In genomic region chr12:79841248-79841647, GRCm38 (mm10) we compare ENCODE assay signal across 10 mouse cellular contexts.
DNase-seq lines count a peak whose midpoint lies in the region; ATAC-seq and TF ChIP-seq lines count a peak whose summit lies in the region.
"Had no signal": no experiment of that assay in that cellular context is flagged by ENCODE, and none has a peak within 500 bp of the region (broad histone marks: within the 10 kb centered on the region; RNA-seq: fewer than 3 reads in every experiment).

No protein-coding gene starts in this region.

- peak; percentile 46; the same call in 1 of the 2 replicates for TF ChIP-seq POLR2A in CH12.LX (IDR thresholded peaks at IDR 0.05; ENCODE audit: low read depth, low read length)

- no peaks in the 10 kb centered on the region for H3K79me2 ChIP-seq in CH12.LX (replicated peaks; ENCODE audit: control insufficient read depth, extremely low read depth, insufficient read depth, poor library complexity, severe bottlenecking)

- WGBS in intestine, embryonic 14.5 days: 80% methylated on average over 3 of the region's 3 CpGs
- 86% methylated on average over 3 of the region's 3 CpGs for WGBS in intestine, postnatal 0 days
- whole genome bisulfite sequencing in embryonic facial prominence, embryonic 12.5 days: 74% methylated on average over 3 of the region's 3 CpGs

- no peaks in the 10 kb centered on the region for H3K36me3 ChIP-seq in intestine, embryonic 14.5 days (ENCODE audit: control insufficient read depth, insufficient read depth, low read length)
- no peaks in the 10 kb centered on the region for H3K36me3 ChIP-seq in intestine, postnatal 0 days (ENCODE audit: control insufficient read depth, insufficient read depth)
- H3K36me3 ChIP-seq in CH12.LX (replicated peaks in 1 of 2; ENCODE audit: control insufficient read depth in 1 of 2, insufficient read depth in 1 of 2, low read length in 1 of 2): no peaks in the 10 kb centered on the region
- H3K36me3 ChIP-seq in embryonic facial prominence, embryonic 12.5 days: no peaks in the 10 kb centered on the region
- H3K36me3 ChIP-seq: midbrain, embryonic 12.5 days had no signal

- in situ Hi-C loops in CH12.LX (cut with MboI; ENCODE audit: low pct_ligation_motif_present, low pct_unique_long_range_greater_than_20kb, low sequenced_read_pairs): loop anchor here (25.0 kb wide), 1 partner anchor 271 kb away; the partner anchor contains the start of gene Zfp36l1

- peaks cover 70% of the 10 kb centered on the region for H3K4me1 ChIP-seq in intestine, embryonic 14.5 days (replicated peaks; ENCODE audit: control insufficient read depth, insufficient read depth, low read length)
- peaks cover 6% of the 10 kb centered on the region; the same call in 1 of the 2 replicates for H3K4me1 ChIP-seq in intestine, postnatal 0 days (replicated peaks; ENCODE audit: control insufficient read depth, insufficient read depth, low read length)
- peaks cover 57 to 95% of the 10 kb centered on the region in 2 experiments for H3K4me1 ChIP-seq in CH12.LX (ENCODE audit: control insufficient read depth in 1 of 2, insufficient read depth in 2 of 2)
- peaks cover 86% of the 10 kb centered on the region for H3K4me1 ChIP-seq in embryonic facial prominence, embryonic 12.5 days

- peak overlapping the region; percentile 95 for H3K27ac ChIP-seq in intestine, embryonic 14.5 days (ENCODE audit: low read depth)
- H3K27ac ChIP-seq in intestine, postnatal 0 days (ENCODE audit: low read depth, low read length): no peak overlapping the region
- H3K27ac ChIP-seq in CH12.LX (ENCODE audit: insufficient read depth, low read depth): peak overlapping the region; percentile 94
- H3K27ac ChIP-seq in embryonic facial prominence, embryonic 12.5 days: peak overlapping the region; percentile 92

- no peak for DNase-seq in intestine, embryonic 14.5 days (ENCODE audit: low spot score)
- peak; percentile 82 for DNase-seq in CH12.LX (ENCODE audit: extremely low read depth)
- DNase-seq in lung, postnatal 10 days: peak; percentile 44
- no peak for DNase-seq in cerebellum, adult 9-11 months
- DNase-seq in layer of hippocampus, postnatal 36 days: no peak
- no peak for DNase-seq in right cerebral cortex, postnatal 14 days
- DNase-seq: cerebellum, adult 9-10 months had no signal

- TF ChIP-seq CTCF in intestine, postnatal 0 days (IDR thresholded peaks at IDR 0.05; ENCODE audit: low read depth): no peak
- TF ChIP-seq CTCF in CH12.LX (conservative IDR thresholded peaks at IDR 0.05 in 1 of 2, IDR thresholded peaks at IDR 0.05 in 1 of 2; ENCODE audit: low read depth in 2 of 2, low read length in 2 of 2): no peak

- dilution Hi-C loops in CH12.LX (cut with MboI; ENCODE audit: extremely low pct_ligation_motif_present, extremely low pct_unique_long_range_greater_than_20kb, low sequenced_read_pairs): no loop called here

- TF ChIP-seq EP300 in CH12.LX (IDR thresholded peaks at IDR 0.05; ENCODE audit: low read length): peak; percentile 93

- TF ChIP-seq RAD21 in CH12.LX (IDR thresholded peaks at IDR 0.05; ENCODE audit: low read depth, low read length): no peak; the same call in none of the 2 replicates

- H3K4me2 ChIP-seq in intestine, embryonic 14.5 days (ENCODE audit: low read length): no peak overlapping the region
- no peak overlapping the region for H3K4me2 ChIP-seq in intestine, postnatal 0 days (replicated peaks; ENCODE audit: low read depth)
- H3K4me2 ChIP-seq in CH12.LX (ENCODE audit: insufficient read depth, low read depth, poor library complexity, severe bottlenecking): peak overlapping the region; percentile 39; the same call in 1 of the 2 replicates
- no peak overlapping the region for H3K4me2 ChIP-seq in embryonic facial prominence, embryonic 12.5 days (replicated peaks)
- H3K4me2 ChIP-seq: midbrain, embryonic 12.5 days had no signal

- no peaks in the 10 kb centered on the region for H3K9me3 ChIP-seq in intestine, embryonic 14.5 days (ENCODE audit: control insufficient read depth, low read length)
- no peaks in the 10 kb centered on the region for H3K9me3 ChIP-seq in intestine, postnatal 0 days (ENCODE audit: control insufficient read depth)
- H3K9me3 ChIP-seq in CH12.LX (replicated peaks; ENCODE audit: low read length): no peaks in the 10 kb centered on the region
- H3K9me3 ChIP-seq in embryonic facial prominence, embryonic 12.5 days: no peaks in the 10 kb centered on the region
- H3K9me3 ChIP-seq: midbrain, embryonic 12.5 days had no signal

- ATAC-seq in intestine, embryonic 14.5 days (replicated peaks; ENCODE audit: low FRiP score, low TSS enrichment, low read depth): no peak
- no peak for ATAC-seq in intestine, postnatal 0 days
- ATAC-seq in embryonic facial prominence, embryonic 12.5 days (ENCODE audit: insufficient number of reproducible peaks, insufficient read depth, low FRiP score, low TSS enrichment): no peak

- H3K9ac ChIP-seq in intestine, embryonic 14.5 days (ENCODE audit: low read length): no peak overlapping the region
- H3K9ac ChIP-seq in intestine, postnatal 0 days (ENCODE audit: low read depth, low read length): no peak overlapping the region
- peak overlapping the region; percentile 46 for H3K9ac ChIP-seq in CH12.LX (ENCODE audit: insufficient read depth, low read depth)
- no peak overlapping the region for H3K9ac ChIP-seq in embryonic facial prominence, embryonic 12.5 days
- H3K9ac ChIP-seq: midbrain, embryonic 12.5 days had no signal

- H3K4me3 ChIP-seq in intestine, embryonic 14.5 days (ENCODE audit: low read depth, low read length): no peak overlapping the region
- H3K4me3 ChIP-seq in intestine, postnatal 0 days (ENCODE audit: low read depth, low read length): no peak overlapping the region
- H3K4me3 ChIP-seq in CH12.LX (replicated peaks in 1 of 3; ENCODE audit: low read depth in 2 of 3, low read length in 2 of 3, poor library complexity in 1 of 3): no peak overlapping the region
- H3K4me3 ChIP-seq in embryonic facial prominence, embryonic 12.5 days: no peak overlapping the region
- H3K4me3 ChIP-seq: midbrain, embryonic 12.5 days had no signal

- H3K27me3 ChIP-seq in intestine, embryonic 14.5 days (replicated peaks; ENCODE audit: control insufficient read depth, insufficient read depth, low read length): no peaks in the 10 kb centered on the region
- H3K27me3 ChIP-seq in intestine, postnatal 0 days (replicated peaks; ENCODE audit: control insufficient read depth, insufficient read depth, low read length): no peaks in the 10 kb centered on the region
- no peaks in the 10 kb centered on the region for H3K27me3 ChIP-seq in CH12.LX (replicated peaks)
- no peaks in the 10 kb centered on the region for H3K27me3 ChIP-seq in embryonic facial prominence, embryonic 12.5 days

TF ChIP-seq in CH12.LX, 34 proteins besides CTCF, POLR2A, EP300 and RAD21:
- no peak for TF ChIP-seq UBTF (IDR thresholded peaks at IDR 0.05; ENCODE audit: low read depth, low read length)
- no peak for TF ChIP-seq USF2 (conservative IDR thresholded peaks at IDR 0.05; ENCODE audit: low read depth, low read length)
- TF ChIP-seq MAX (IDR thresholded peaks at IDR 0.05; ENCODE audit: low read length): peak; percentile 67
- TF ChIP-seq IRF4 (IDR thresholded peaks at IDR 0.05; ENCODE audit: low read depth, low read length): peak; percentile 97
- TF ChIP-seq SMC3 (IDR thresholded peaks at IDR 0.05; ENCODE audit: low read depth, low read length): peak; percentile 14
- no peak for TF ChIP-seq NRF1 (IDR thresholded peaks at IDR 0.05; ENCODE audit: low read depth, low read length)
- peak; percentile 28; the same call in 1 of the 2 replicates for TF ChIP-seq HCFC1 (IDR thresholded peaks at IDR 0.05; ENCODE audit: low read depth, low read length)
- TF ChIP-seq JUN (IDR thresholded peaks at IDR 0.05; ENCODE audit: insufficient read depth, low read depth, low read length): peak; percentile 81
- peak; percentile 47; the same call in 1 of the 2 replicates for TF ChIP-seq MXI1 (IDR thresholded peaks at IDR 0.05; ENCODE audit: low read depth, low read length)
- TF ChIP-seq SIN3A (IDR thresholded peaks at IDR 0.05; ENCODE audit: low read length): peak; percentile 68
- TF ChIP-seq POLR2AphosphoS2 (IDR thresholded peaks at IDR 0.05; ENCODE audit: low read depth, low read length): no peak
- peak; percentile 85 for TF ChIP-seq TCF12 (IDR thresholded peaks at IDR 0.05; ENCODE audit: low read depth, low read length)
- TF ChIP-seq ELF1 (IDR thresholded peaks at IDR 0.05; ENCODE audit: low read depth, low read length): no peak
- TF ChIP-seq CHD1 (IDR thresholded peaks at IDR 0.05; ENCODE audit: low read depth, low read length): 0 out of 2 replicates have a peak, but pooled peaks have one; percentile 67
- peak; percentile 39; the same call in 1 of the 2 replicates for TF ChIP-seq JUND (conservative IDR thresholded peaks at IDR 0.05; ENCODE audit: low read depth, low read length)
- TF ChIP-seq PAX5 (IDR thresholded peaks at IDR 0.05; ENCODE audit: low read length): no peak
- TF ChIP-seq USF1 (IDR thresholded peaks at IDR 0.05; ENCODE audit: low read depth, low read length): 0 out of 2 replicates have a peak, but pooled peaks have one; percentile 19
- TF ChIP-seq MEF2A (IDR thresholded peaks at IDR 0.05; ENCODE audit: borderline replicate concordance, low read depth, low read length): peak; percentile 85
- TF ChIP-seq MAFK (IDR thresholded peaks at IDR 0.05; ENCODE audit: insufficient replicate concordance, low read length): peak; percentile 50; the same call in 1 of the 2 replicates
- peak; percentile 91 for TF ChIP-seq RCOR1 (conservative IDR thresholded peaks at IDR 0.05; ENCODE audit: low read depth, low read length)
- TF ChIP-seq MAZ (IDR thresholded peaks at IDR 0.05; ENCODE audit: low read depth, low read length): peak; percentile 99
- peak; percentile 86 for TF ChIP-seq ETS1 (conservative IDR thresholded peaks at IDR 0.05; ENCODE audit: low read depth, low read length)
- TF ChIP-seq CHD2 (IDR thresholded peaks at IDR 0.05; ENCODE audit: low read length): peak; percentile 59
- TF ChIP-seq MYC (IDR thresholded peaks at IDR 0.05; ENCODE audit: low read depth, low read length): peak; percentile 34; the same call in 1 of the 2 replicates
- no peak for TF ChIP-seq ZKSCAN1 (IDR thresholded peaks at IDR 0.05; ENCODE audit: borderline replicate concordance, low read depth, low read length)
- TF ChIP-seq GABPA (IDR thresholded peaks at IDR 0.05; ENCODE audit: insufficient replicate concordance, low read depth, low read length): no peak
- TF ChIP-seq ZNF384 (IDR thresholded peaks at IDR 0.05; ENCODE audit: low read depth, low read length): no peak
- no peak for TF ChIP-seq ZMIZ1 (IDR thresholded peaks at IDR 0.05; ENCODE audit: low read depth, low read length)
- no peak for TF ChIP-seq ZC3H11A (IDR thresholded peaks at IDR 0.05; ENCODE audit: low read depth, low read length)
- TF ChIP-seq E2F4 (IDR thresholded peaks at IDR 0.05; ENCODE audit: insufficient replicate concordance, low read depth, low read length): no peak
- TF ChIP-seq BHLHE40 (IDR thresholded peaks at IDR 0.05; ENCODE audit: low read depth, low read length): peak; percentile 78

Comparison
In these comparisons a context has a peak if more than half of its experiments do, and no peak if none do; other contexts are left out.
1. DNase-seq: peak in CH12.LX (single experiment) and lung, postnatal 10 days (single experiment); none in intestine, embryonic 14.5 days (single experiment), cerebellum, adult 9-11 months (single experiment), layer of hippocampus, postnatal 36 days (0 of 2) and right cerebral cortex, postnatal 14 days (single experiment).